In genomic region chr15:85494163-85494621, GRCm38 (mm10) we compare ENCODE assay signal across 11 mouse cellular contexts. TPM values are rescaled to one million over a fixed set of nuclear protein-coding genes. Genes with fewer than 3 reads are reported as not detected.
DNase-seq lines count a peak whose midpoint lies in the region; ATAC-seq lines count a peak whose summit lies in the region.
"Had no signal": no experiment of that assay in that cellular context is flagged by ENCODE, and none has a peak within 500 bp of the region (broad histone marks: within the 10 kb centered on the region; RNA-seq: fewer than 3 reads in every experiment).

No protein-coding gene starts in this region.

- peak; percentile 55; the same call in 1 of the 2 replicates for ATAC-seq in hindbrain, embryonic 15.5 days (ENCODE audit: low FRiP score, low read depth)

- intact Hi-C loops in left cerebral cortex, postnatal 36 days (cut with DNase I), result no loop called here

- 6% methylated on average over 11 of the region's 11 CpGs for WGBS in hindbrain, embryonic 15.5 days

- H3K27ac ChIP-seq in hindbrain, embryonic 15.5 days (replicated peaks), result peak overlapping the region; percentile 44

- H3K9ac ChIP-seq in hindbrain, embryonic 15.5 days, result no peak overlapping the region

- H3K4me2 ChIP-seq in hindbrain, embryonic 15.5 days, result no peak overlapping the region

- no peak overlapping the region for H3K4me3 ChIP-seq in hindbrain, embryonic 15.5 days

- peak; percentile 53 for DNase-seq in retina, postnatal 1 day
- no peak for DNase-seq in retina, embryonic 14.5 days (ENCODE audit: low spot score)
- peak; percentile 77 to 82 for DNase-seq in left cerebral cortex, postnatal 36 days (ENCODE audit: low spot score in 2 of 2)
- DNase-seq in telencephalon, adult 2 months (ENCODE audit: low read depth, low spot score), result peak; percentile 86
- no peak for DNase-seq in lung, postnatal 14 days
- DNase-seq in gastrocnemius, postnatal 4 days (ENCODE audit: low spot score in 2 of 2), result no peak
- no peak for DNase-seq in lung, postnatal 4 days
- DNase-seq: gastrocnemius, postnatal 36 days; kidney, postnatal 36 days; thymus, postnatal 14 days had no signal

- H3K9me3 ChIP-seq in hindbrain, embryonic 15.5 days, result no peaks in the 10 kb centered on the region

- no peaks in the 10 kb centered on the region for H3K27me3 ChIP-seq in hindbrain, embryonic 15.5 days

- peaks cover 25% of the 10 kb centered on the region for H3K4me1 ChIP-seq in hindbrain, embryonic 15.5 days (replicated peaks)

- no peaks in the 10 kb centered on the region for H3K36me3 ChIP-seq in hindbrain, embryonic 15.5 days

RNA-seq across cellular contexts. Expression of gene 7530416G11Rik, which starts 8.8 kb away (rescaled TPM):
- not detected in 2 replicates for polyA plus RNA-seq in hindbrain, embryonic 15.5 days (2015; fragmentation: Nextera tagmentation; extraction: Ambion mirVana)
- total RNA-seq in left cerebral cortex, postnatal 36 days (2021), result not detected
- not detected for total RNA-seq in gastrocnemius, postnatal 4 days (2021)
- total RNA-seq: gastrocnemius, postnatal 36 days had no signal

Comparison
In these comparisons a context has a peak if more than half of its experiments do, and no peak if none do; other contexts are left out.
1. DNase-seq: peak in retina, postnatal 1 day (single experiment), left cerebral cortex, postnatal 36 days (2 of 2) and telencephalon, adult 2 months (single experiment); none in retina, embryonic 14.5 days (single experiment), lung, postnatal 14 days (single experiment), gastrocnemius, postnatal 4 days (0 of 2) and lung, postnatal 4 days (0 of 2).